Mouse (Mus musculus): ENCODE measurements around the gene Gm10718. TPM values are rescaled to one million over a fixed set of nuclear protein-coding genes. Genes with fewer than 3 reads are reported as not detected.
"Not testable (repeated sequence)": the region's sequence is repeated elsewhere in the genome, so short reads cannot be mapped to it uniquely, and the experiment has no call there.

Gm10718 gene
- total RNA-seq, 2 experiments from 2014 or later = 0.91 to 1.1 TPM

DNA sequence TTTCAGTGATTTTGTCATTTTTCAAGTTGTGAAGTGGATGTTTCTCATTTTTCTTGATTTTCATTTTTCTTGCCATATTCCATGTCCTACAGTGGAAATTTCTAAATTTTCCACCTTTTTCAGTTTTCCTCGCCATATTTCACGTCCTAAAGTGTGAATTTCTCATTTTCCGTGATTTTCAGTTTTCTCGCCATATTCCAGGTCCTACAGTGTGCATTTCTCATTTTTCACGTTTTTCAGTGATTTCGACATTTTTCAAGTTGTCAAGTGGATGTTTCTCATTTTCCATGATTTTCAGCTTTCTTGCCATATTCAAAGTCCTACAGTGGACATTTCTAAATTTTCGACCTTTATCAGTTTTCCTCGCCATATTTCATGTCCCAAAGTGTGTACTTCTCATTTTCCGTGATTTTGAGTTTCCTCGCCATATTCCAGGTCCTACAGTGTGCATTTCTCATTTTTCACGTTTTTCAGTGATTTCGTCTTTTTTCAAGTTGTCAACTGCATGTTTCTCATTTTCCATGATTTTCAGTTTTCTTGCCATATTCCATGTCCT lies 1.6 kb downstream of the Gm10718 start, which contains the start of gene Gm10717:
Gm10717 (plus strand) TSS at position 506 of the 556 bp plus-strand sequence.
- peak; percentile 19 to 56 for DNase-seq (ENCODE audit: low spot score in 2 of 2)

DNA sequence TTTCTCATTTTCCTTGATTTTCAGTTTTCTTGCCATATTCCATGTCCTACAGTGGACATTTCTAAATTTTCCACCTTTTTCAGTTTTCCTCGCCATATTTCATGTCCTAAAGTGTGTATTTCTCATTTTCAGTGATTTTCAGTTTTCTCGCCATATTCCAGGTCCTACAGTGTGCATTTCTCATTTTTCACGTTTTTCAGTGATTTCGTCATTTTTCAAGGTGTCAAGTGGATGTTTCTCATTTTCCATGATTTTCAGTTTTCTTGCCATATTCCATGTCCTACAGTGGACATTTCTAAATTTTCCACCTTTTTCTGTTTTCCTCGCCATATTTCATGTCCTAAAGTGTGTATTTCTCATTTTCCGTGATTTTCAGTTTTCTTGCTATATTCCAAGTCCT lies 2.3 kb downstream of the Gm10718 start:
- peak; percentile 76 to 80 for DNase-seq (ENCODE audit: low spot score in 2 of 2)

DNA sequence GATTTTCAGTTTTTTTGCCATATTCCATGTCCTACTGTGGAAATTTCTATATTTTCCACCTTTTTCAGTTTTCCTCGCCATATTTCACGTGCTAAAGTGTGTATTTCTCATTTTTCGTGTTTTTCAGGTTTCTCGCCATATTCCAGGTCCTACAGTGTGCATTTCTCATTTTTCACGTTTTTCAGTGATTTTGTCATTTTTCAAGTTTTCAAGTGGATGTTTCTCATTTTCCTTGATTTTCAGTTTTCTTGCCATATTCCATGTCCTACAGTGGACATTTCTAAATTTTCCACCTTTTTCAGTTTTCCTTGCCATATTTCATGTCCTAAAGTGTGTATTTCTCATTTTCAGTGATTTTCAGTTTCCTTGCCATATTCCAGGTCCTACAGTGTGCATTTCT lies 2.8 kb downstream of the Gm10718 start:
- not testable (repeated sequence) for DNase-seq (ENCODE audit: low spot score in 2 of 2)

DNA sequence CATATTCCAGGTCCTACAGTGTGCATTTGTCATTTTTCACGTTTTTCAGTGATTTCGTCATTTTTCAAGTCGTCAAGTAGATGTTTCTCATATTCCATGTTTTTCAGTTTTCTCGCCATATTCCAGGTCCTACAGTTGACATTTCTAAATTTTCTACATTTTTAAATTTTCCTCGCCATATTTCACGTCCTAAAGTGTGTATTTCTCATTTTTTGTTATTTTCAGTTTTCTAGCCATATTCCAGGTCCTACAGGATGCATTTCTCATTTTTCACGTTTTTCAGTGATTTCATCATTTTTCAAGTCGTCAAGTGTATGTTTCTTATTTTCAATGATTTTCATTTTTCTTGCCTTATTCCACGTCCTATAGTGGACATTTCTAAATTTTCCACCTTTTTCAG lies 3.4 kb downstream of the Gm10718 start:
- not testable (repeated sequence) for DNase-seq (ENCODE audit: low spot score in 2 of 2)

DNA sequence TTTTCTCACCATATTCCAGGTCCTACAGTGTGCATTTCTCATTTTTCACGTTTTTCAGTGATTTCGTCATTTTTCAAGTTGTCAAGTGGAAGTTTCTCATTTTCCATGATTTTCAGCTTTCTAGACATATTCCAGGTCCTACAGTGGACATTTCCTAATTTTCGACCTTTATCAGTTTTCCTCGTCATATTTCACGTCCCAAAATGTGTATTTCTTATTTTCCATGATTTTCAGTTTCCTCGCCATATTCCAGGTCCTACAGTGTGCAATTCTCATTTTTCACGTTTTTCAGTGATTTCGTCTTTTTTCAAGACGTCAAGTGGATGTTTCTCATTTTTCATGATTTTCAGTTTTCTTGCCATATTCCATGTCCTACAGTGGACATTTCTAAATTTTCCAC lies 3.9 kb downstream of the Gm10718 start:
- DNase-seq (ENCODE audit: low spot score in 2 of 2) = not testable (repeated sequence)

DNA sequence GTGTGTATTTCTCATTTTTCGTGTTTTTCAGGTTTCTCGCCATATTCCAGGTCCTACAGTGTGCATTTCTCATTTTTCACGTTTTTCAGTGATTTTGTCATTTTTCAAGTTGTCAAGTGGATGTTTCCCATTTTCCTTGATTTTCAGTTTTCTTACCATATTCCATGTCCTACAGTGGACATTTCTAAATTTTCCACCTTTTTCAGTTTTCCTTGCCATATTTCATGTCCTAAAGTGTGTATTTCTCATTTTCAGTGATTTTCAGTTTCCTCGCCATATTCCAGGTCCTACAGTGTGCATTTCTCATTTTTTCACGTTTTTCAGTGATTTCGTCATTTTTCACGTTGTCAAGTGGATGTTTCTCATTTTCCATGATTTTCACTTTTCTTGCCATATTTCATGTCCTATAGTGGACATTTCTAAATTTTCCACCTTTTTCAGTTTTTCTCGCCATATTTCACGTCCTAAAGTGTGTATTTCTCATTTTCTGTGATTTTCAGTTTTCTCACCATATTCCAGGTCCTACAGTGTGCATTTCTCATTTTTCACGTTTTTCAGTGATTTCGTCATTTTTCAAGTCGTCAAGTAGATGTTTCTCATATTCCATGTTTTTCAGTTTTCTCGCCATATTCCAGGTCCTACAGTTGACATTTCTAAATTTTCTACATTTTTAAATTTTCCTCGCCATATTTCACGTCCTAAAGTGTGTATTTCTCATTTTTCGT lies 6.1 kb downstream of the Gm10718 start:
- peak; percentile 10 to 38 for DNase-seq (ENCODE audit: low spot score in 2 of 2)

DNA sequence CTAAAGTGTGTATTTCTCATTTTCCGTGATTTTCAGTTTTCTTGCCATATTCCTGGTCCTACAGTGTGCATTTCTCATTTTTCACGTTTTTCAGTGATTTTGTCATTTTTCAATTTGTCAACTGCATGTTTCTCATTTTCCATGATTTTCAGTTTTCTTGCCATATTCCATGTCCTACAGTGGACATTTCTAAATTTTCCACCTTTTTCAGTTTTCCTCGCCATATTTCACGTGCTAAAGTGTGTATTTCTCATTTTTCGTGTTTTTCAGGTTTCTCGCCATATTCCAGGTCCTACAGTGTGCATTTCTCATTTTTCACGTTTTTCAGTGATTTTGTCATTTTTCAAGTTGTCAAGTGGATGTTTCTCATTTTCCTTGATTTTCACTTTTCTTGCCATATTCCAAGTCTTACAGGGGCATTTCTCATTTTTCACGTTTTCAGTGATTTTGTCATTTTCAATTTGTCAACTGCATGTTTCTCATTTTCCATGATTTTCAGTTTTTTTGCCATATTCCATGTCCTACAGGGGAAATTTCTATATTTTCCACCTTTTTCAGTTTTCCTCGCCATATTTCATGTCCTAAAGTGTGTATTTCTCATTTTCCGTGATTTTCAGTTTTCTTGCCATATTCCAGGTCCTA lies 7.5 kb downstream of the Gm10718 start:
- DNase-seq (ENCODE audit: low spot score in 2 of 2) = not testable (repeated sequence)

DNA sequence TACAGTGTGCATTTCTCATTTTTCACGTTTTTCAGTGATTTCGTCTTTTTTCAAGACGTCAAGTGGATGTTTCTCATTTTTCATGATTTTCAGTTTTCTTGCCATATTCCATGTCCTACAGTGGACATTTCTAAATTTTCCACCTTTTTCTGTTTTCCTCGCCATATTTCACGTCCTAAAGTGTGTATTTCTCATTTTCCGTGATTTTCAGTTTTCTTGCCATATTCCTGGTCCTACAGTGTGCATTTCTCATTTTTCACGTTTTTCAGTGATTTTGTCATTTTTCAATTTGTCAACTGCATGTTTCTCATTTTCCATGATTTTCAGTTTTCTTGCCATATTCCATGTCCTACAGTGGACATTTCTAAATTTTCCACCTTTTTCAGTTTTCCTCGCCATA lies 11.0 kb downstream of the Gm10718 start, which contains the start of gene Gm17535:
Gm17535 (plus strand) TSS at position 301 of the 400 bp plus-strand sequence.
- DNase-seq (ENCODE audit: low spot score in 2 of 2) = not testable (repeated sequence)

DNA sequence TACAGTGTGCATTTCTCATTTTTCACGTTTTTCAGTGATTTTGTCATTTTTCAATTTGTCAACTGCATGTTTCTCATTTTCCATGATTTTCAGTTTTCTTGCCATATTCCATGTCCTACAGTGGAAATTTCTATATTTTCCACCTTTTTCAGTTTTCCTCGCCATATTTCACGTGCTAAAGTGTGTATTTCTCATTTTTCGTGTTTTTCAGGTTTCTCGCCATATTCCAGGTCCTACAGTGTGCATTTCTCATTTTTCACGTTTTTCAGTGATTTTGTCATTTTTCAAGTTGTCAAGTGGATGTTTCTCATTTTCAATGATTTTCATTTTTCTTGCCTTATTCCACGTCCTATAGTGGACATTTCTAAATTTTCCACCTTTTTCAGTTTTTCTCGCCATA lies 13.2 kb downstream of the Gm10718 start, which contains the start of gene Gm10715:
Gm10715 (plus strand) TSS at position 301 of the 400 bp plus-strand sequence.
- DNase-seq (ENCODE audit: low spot score in 2 of 2) = not testable (repeated sequence)

DNA sequence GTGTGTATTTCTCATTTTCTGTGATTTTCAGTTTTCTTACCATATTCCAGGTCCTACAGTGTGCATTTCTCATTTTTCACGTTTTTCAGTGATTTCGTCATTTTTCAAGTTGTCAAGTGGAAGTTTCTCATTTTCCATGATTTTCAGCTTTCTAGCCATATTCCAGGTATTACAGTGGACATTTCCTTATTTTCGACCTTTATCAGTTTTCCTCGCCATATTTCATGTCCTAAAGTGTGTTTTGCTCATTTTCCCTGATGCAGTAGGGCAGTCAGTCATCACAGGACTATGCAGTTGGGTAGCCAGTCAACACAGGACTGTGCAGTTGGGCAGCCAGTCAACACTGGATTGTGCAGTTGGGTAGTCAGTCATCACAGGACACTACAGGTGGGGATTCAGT lies 14.8 kb downstream of the Gm10718 start:
- DNase-seq (ENCODE audit: low spot score in 2 of 2) = not testable (repeated sequence)

Small RNA genes lying within 50 kb of the gene (microRNA-seq; reads per million reads assigned to microRNA genes)
- gene Mir101c = 0 reads per million in 2 experiments

Other genes with a start within 250 kb of the Gm10718 start
- gene Gm10722, start 22.6 kb upstream of the Gm10718 start, total RNA-seq (2021) = not detected
- gene Gm11168, start 20.2 kb upstream of the Gm10718 start, total RNA-seq (2021) = not detected
- gene Gm10721, start 10.4 kb upstream of the Gm10718 start, total RNA-seq (2021) = 1 to 10 TPM in 1 of 2 experiments, not detected in 1; 1.3 TPM
- not detected for gene Gm10720, start 7.9 kb upstream of the Gm10718 start, total RNA-seq (2021)
- gene Gm10719, start 6.1 kb upstream of the Gm10718 start, total RNA-seq (2021) = under 1 TPM; 0.62 to 0.76 TPM
- not detected for gene Gm10717, start 1.9 kb downstream of the Gm10718 start, total RNA-seq (2021)
- not detected for gene Gm17535, start 11.1 kb downstream of the Gm10718 start, total RNA-seq (2021)
- not detected for gene Gm10715, start 13.3 kb downstream of the Gm10718 start, total RNA-seq (2021)